Mouse (Mus musculus) liver, embryonic 14.5 days (tissue): ENCODE measurements at regions not wholly inside any gene's neighbourhood (a gene's known extent, or its start where the extent isn't known, plus 50 kb on each side); places are given as distances from the start of the nearest gene placed in this dataset.

Source experiments
- CTCF ChIP-seq: IDR thresholded peaks from 2 replicates; pipeline ENCODE4 v1.5.1; 2016; ENCODE audit warnings: antibody characterized with exemption, low read depth, control low read depth
- EP300 ChIP-seq: IDR thresholded peaks from 2 replicates; pipeline ENCODE4 v1.6.1; 2016; ENCODE audit warnings: antibody characterized with exemption, low read depth

GRCm38 (mm10) chr14:14607074-14607473 is 95.0 kb upstream of the Slc4a7 start:
- TF ChIP-seq CTCF, result no peak
- no peak for TF ChIP-seq EP300
